In the genomic region with DNA sequence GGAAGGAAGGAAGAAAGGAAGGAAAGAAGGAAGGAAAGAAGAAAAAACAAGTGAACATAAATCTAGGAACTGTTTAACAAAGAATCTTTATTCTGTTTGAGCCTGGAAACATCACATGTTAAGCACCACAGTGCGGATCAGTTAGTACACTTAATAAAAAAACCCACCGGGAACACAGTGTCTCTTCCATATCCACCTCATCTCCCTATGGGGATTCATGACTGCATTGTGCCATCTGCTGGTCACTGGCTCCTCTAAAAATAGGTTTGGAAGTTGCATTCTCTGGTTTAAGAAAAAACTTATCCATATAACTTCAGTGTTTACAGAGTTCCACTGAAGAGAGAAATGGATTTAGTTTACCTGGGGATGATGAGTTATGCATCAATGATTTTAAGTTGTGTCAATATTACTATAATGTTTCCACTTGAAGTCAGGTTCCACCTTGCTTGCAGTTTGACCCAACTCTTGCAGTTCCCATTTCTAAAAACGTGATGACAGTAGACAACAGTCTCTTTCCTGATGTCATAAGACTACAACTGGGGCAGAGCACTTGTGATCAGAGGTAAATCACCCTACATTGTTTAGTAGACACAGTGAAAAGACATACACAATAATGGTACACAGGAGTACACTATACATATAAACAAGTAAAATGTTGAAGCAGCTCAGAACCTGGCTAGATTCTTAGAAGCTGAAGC, we compare ENCODE assay signal across 8 mouse cellular contexts.
A peak's percentile ranks its signal among the peaks of the same experiment; 100 is the strongest.
DNase-seq lines count a peak whose midpoint lies in the region; ATAC-seq lines count a peak whose summit lies in the region.

No protein-coding gene starts in this region.

- peak; percentile 15 to 36 for DNase-seq in adrenal gland, adult (ENCODE audit: inconsistent age in 2 of 2, low spot score in 1 of 2)
- peak; percentile 9 for DNase-seq in adrenal gland, postnatal 14 days
- peak; percentile 21 for DNase-seq in thymus, postnatal 14 days

- ATAC-seq in common myeloid progenitor, adult 5-6 weeks (replicated peaks; ENCODE audit: low read depth, poor library complexity, severe bottlenecking): peak; percentile 63; the same call in 1 of the 2 replicates
- peak; percentile 61 for ATAC-seq in granulocyte monocyte progenitor cell, adult 5-6 weeks (replicated peaks; ENCODE audit: poor library complexity, severe bottlenecking)
- peak; percentile 82 for ATAC-seq in megakaryocyte, adult 5-6 weeks (ENCODE audit: poor library complexity, severe bottlenecking)
- peak; percentile 57 for ATAC-seq in megakaryocyte progenitor cell, adult 5-6 weeks (replicated peaks; ENCODE audit: poor library complexity)
- ATAC-seq in megakaryocyte-erythroid progenitor cell, adult 5-6 weeks (replicated peaks; ENCODE audit: low FRiP score, low TSS enrichment, poor library complexity, severe bottlenecking): peak; percentile 44; the same call in 1 of the 2 replicates

Comparison
In these comparisons a context has a peak if more than half of its experiments do, and no peak if none do; other contexts are left out.
1. Peak in every context shown above with its lines: DNase-seq and ATAC-seq.